ENCODE assay signal across 11 mouse cellular contexts in the genomic region with DNA sequence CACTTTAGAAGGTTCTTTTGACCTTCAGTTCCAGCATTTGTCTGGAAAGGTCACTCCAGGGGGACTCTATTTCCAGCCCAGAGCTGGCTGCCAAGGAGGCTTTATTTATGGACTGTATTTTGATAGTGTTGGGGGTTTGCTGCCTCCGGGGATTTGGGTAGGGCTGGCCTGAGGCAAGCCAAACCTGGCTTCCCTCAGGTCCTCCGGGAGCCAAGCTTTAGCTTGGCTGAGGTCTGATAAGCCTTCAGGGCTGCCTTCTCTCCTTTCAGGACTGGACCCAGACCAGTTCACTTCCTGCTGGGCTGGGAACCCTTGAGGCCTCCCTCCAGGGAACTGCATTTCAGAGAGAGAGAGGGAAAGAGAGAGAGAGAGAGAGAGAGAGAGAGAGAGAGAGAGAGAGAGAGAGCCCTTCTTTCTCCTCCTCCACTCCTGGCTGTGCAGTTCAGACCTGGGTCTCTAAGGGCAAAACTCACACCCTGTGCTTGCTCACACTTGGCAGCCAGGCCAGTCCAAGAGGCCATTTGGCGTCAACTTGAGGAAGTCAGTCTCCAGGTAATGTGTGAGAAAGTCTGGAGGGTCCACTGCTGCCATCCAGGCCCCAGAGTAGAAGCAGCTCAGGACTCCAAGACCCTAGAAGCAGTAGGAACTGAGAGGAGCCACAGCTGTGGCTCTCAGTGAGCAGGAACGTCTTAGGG.
DNase-seq lines count a peak whose midpoint lies in the region; ATAC-seq lines count a peak whose summit lies in the region.
"Had no signal": no experiment of that assay in that cellular context is flagged by ENCODE, and none has a peak within 500 bp of the region (broad histone marks: within the 10 kb centered on the region; RNA-seq: fewer than 3 reads in every experiment).

No protein-coding gene starts in this region.

- DNase-seq in gastrocnemius, adult 18-20 months (ENCODE audit: low spot score) = peak; percentile 81
- DNase-seq in gastrocnemius, postnatal 4 days (ENCODE audit: low spot score in 2 of 2) = no peak
- DNase-seq in gastrocnemius, adult 8-10 months (ENCODE audit: low spot score in 2 of 2) = peak; percentile 46 to 72
- peak; percentile 54 for DNase-seq in kidney, postnatal 10 days
- no peak for DNase-seq in testis, postnatal 10 days (ENCODE audit: low spot score)
- DNase-seq in left cerebral cortex, postnatal 4 days = no peak
- DNase-seq: embryo, embryonic 11 days; lung, postnatal 14 days had no signal

- H3K9ac ChIP-seq in heart, embryonic 16.5 days (ENCODE audit: low read length) = peak overlapping the region; percentile 65

- no peak overlapping the region for H3K4me3 ChIP-seq in heart, embryonic 16.5 days (ENCODE audit: low read length)

- ATAC-seq in heart, embryonic 16.5 days (replicated peaks; ENCODE audit: extremely low read depth, insufficient read depth, low FRiP score) = peak; percentile 91
- ATAC-seq in megakaryocyte, adult 5-6 weeks (ENCODE audit: poor library complexity, severe bottlenecking) = no peak
- ATAC-seq: forebrain, embryonic 14.5 days had no signal

- H3K9me3 ChIP-seq in heart, embryonic 16.5 days (replicated peaks; ENCODE audit: control insufficient read depth, low read length) = no peaks in the 10 kb centered on the region

- no peaks in the 10 kb centered on the region for H3K36me3 ChIP-seq in heart, embryonic 16.5 days (ENCODE audit: control insufficient read depth, insufficient read depth)

- H3K27ac ChIP-seq in heart, embryonic 16.5 days (ENCODE audit: low read length) = peak overlapping the region; percentile 97

- 28% methylated on average over 4 of the region's 4 CpGs for WGBS in heart, embryonic 16.5 days

- intact Hi-C loops in left cerebral cortex, postnatal 4 days (cut with DNase I) = no loop called here

- peaks cover 33% of the 10 kb centered on the region for H3K4me1 ChIP-seq in heart, embryonic 16.5 days (ENCODE audit: control insufficient read depth, insufficient read depth, low read length)

- H3K4me2 ChIP-seq in heart, embryonic 16.5 days (ENCODE audit: low read depth, low read length) = no peak overlapping the region

- no peaks in the 10 kb centered on the region for H3K27me3 ChIP-seq in heart, embryonic 16.5 days (ENCODE audit: control insufficient read depth, insufficient read depth, low read length)

Comparison
In these comparisons a context has a peak if more than half of its experiments do, and no peak if none do; other contexts are left out.
1. DNase-seq: peak in gastrocnemius, adult 18-20 months (single experiment), gastrocnemius, adult 8-10 months (2 of 2) and kidney, postnatal 10 days (single experiment); none in gastrocnemius, postnatal 4 days (0 of 2), testis, postnatal 10 days (single experiment) and left cerebral cortex, postnatal 4 days (single experiment).